Mouse (Mus musculus): ENCODE measurements around the gene Sbk3. TPM values are rescaled to one million over a fixed set of nuclear protein-coding genes. Genes with fewer than 3 reads are reported as not detected.

Sbk3 gene
- polyA plus RNA-seq, 1 experiment from 2014 or later = 0.84 TPM

DNA sequence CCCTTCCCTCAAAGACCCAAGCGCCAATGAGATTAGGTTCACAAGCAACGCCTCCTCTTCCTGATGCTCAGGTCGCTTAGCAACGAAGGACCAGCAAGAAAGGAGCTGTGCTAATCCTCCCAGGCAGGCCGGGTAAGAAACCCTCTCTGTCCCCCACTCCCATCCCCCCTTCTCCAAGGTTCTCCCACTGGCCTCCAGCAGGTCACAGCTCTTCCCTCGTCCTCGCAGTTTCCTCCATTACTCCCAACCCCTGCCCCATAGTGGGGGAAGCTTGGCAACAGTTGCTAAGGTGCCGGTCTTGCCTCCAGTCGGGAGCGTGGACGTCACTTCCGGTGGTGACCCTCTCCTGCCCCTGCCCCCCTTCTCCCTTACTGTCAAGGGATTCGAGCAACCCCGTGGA is 48.5 kb downstream of the Sbk3 start:
- H3K4me1 ChIP-seq (ENCODE audit: control insufficient read depth, insufficient read depth, low read length) = peaks cover 32% of the 10 kb centered on the region
- WGBS = under 1% methylated on average over 14 of the region's 14 CpGs
- 0 out of 2 replicates have a peak, but pooled peaks have one; percentile 5 for ATAC-seq (replicated peaks; ENCODE audit: extremely low read depth, insufficient read depth, low FRiP score)
- no peaks in the 10 kb centered on the region for H3K9me3 ChIP-seq (replicated peaks; ENCODE audit: control insufficient read depth, low read length)
- peak overlapping the region; percentile 80 for H3K4me2 ChIP-seq (ENCODE audit: low read depth, low read length)
- peaks cover 32% of the 10 kb centered on the region for H3K36me3 ChIP-seq (ENCODE audit: control insufficient read depth, insufficient read depth)
- H3K27me3 ChIP-seq (ENCODE audit: control insufficient read depth, insufficient read depth, low read length) = no peaks in the 10 kb centered on the region
- H3K4me3 ChIP-seq (ENCODE audit: low read length) = peak overlapping the region; percentile 47
- H3K9ac ChIP-seq (ENCODE audit: low read length) = peak overlapping the region; percentile 63
- H3K27ac ChIP-seq (ENCODE audit: low read length) = no peak overlapping the region; the same call in 1 of the 2 replicates

DNA sequence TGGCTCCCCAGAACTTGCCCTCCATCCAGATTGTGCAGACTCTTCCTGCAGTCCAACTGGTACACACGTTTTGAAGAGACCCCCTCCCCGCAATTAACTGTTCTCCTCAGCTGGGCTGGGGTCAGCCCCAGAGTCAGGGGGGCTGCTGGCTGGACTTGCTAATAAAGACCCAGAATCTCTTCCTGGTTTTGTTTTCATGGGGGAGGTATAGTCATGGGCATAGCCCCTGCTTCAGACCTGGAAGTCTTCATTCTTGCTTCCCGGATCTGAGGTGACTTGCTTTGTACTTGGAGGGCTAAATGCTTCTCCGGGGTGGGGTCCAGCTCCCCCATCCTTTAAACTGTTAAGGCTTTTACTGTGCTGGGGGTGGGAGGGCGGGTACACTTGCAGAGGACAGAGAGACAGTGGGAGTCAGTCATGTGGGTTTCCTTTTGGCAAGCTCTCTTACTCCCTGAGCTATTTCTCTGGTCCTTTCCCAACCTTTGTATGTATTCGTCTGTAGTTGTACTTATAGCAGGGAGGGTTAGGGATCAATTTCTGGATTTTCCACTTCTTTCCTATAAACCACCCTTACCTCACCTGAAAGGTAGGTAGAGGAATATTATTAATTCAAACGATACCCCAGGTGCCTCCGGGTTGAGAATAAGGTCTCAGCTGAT is 49.0 kb downstream of the Sbk3 start, which contains the start of gene Nat14:
Nat14 (plus strand) TSS at position 205 of the 659 bp plus-strand sequence.
- WGBS = 33% methylated on average over 8 of the region's 8 CpGs
- Histone ChIP-seq H3K4me3 (ENCODE audit: low read length) (peak within 1 kb of the TSS; percentile 47), H3K9me3 (replicated peaks; ENCODE audit: control insufficient read depth, low read length) (no peaks in the 10 kb centered on the region), H3K4me1 (ENCODE audit: control insufficient read depth, insufficient read depth, low read length) (peaks cover 32% of the 10 kb centered on the region), H3K27ac (ENCODE audit: low read length) (peak within 1 kb of the TSS; percentile 72), H3K9ac (ENCODE audit: low read length) (peak within 1 kb of the TSS; percentile 63), H3K27me3 (ENCODE audit: control insufficient read depth, insufficient read depth, low read length) (no peaks in the 10 kb centered on the region), H3K36me3 (ENCODE audit: control insufficient read depth, insufficient read depth) (peaks cover 33% of the 10 kb centered on the region), H3K4me2 (ENCODE audit: low read depth, low read length) (peak within 1 kb of the TSS; percentile 80)
- no peak for ATAC-seq (replicated peaks; ENCODE audit: extremely low read depth, insufficient read depth, low FRiP score)

DNA sequence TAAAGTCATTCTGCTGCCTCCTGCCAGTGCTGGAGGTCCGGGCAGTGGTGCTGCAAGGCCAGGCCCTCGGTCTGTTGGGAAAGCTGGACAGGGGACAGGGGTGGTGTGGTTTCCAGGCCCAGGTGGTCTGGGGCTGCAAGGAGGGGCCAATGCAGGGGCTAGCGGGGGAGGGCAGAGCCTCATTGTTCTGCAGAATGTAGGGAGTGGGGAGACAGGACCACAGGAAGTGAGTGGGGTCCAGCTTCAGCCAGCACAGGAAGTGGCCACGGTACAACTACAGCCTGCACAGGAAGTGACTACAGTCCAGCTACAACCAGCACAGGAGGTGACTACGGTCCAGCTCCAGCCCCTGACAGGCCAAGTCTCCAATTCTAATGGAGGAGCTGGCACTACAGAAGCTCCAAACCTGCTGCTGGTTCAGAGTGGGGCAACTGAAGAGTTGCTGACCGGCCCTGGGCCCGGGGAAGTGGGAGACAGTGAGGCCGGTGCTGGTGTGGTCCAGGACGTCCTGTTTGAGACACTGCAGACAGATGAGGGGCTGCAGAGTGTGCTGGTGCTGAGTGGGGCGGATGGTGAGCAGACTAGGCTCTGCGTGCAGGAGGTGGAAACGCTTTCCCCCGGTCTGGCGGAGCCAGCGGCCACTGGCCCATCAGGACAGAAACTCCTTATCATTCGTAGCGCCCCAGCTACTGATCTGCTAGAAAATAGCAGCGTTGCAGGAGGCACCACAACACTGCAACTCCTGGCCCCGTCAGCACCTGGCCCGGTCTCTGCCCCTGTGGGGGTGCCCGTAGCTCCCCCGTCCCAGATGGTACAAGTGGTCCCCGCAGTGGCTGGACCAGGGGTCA is 49.8 kb downstream of the Sbk3 start:
- Histone ChIP-seq H3K4me1 (ENCODE audit: control insufficient read depth, insufficient read depth, low read length) (peaks cover 38% of the 10 kb centered on the region), H3K27me3 (ENCODE audit: control insufficient read depth, insufficient read depth, low read length) (no peaks in the 10 kb centered on the region), H3K9ac (ENCODE audit: low read length) (peak overlapping the region; percentile 27), H3K36me3 (ENCODE audit: control insufficient read depth, insufficient read depth) (peaks cover 33% of the 10 kb centered on the region), H3K9me3 (replicated peaks; ENCODE audit: control insufficient read depth, low read length) (no peaks in the 10 kb centered on the region), H3K4me3 (ENCODE audit: low read length) (no peak overlapping the region), H3K4me2 (ENCODE audit: low read depth, low read length) (no peak overlapping the region; the same call in 1 of the 2 replicates), H3K27ac (ENCODE audit: low read length) (peak overlapping the region; percentile 72)
- no peak; the same call in 1 of the 2 replicates for ATAC-seq (replicated peaks; ENCODE audit: extremely low read depth, insufficient read depth, low FRiP score)
- WGBS = 36% methylated on average over 23 of the region's 23 CpGs

DNA sequence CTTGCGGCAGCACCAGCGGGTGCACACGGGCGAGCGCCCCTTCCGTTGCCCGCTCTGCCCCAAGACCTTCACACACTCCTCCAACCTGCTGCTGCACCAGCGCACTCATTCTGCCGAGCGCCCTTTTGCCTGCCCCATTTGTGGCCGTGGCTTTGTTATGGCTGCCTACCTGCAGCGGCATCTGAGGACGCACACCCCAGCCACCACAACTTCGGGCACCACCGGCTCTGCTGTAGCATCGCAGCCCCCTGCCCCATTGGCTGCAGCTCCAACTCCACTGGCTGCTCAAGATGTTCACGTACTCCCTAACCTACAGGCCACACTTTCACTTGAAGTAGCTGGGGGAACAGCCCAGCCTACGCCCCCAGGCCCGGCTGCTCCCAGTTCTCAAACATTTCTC is 50.5 kb downstream of the Sbk3 start:
- H3K4me1 ChIP-seq (ENCODE audit: control insufficient read depth, insufficient read depth, low read length) = peaks cover 39% of the 10 kb centered on the region
- peak overlapping the region; percentile 22; the same call in 1 of the 2 replicates for H3K9ac ChIP-seq (ENCODE audit: low read length)
- H3K27me3 ChIP-seq (ENCODE audit: control insufficient read depth, insufficient read depth, low read length) = no peaks in the 10 kb centered on the region
- no peak overlapping the region for H3K4me2 ChIP-seq (ENCODE audit: low read depth, low read length)
- H3K36me3 ChIP-seq (ENCODE audit: control insufficient read depth, insufficient read depth) = peaks cover 33% of the 10 kb centered on the region
- no peak overlapping the region for H3K4me3 ChIP-seq (ENCODE audit: low read length)
- no peaks in the 10 kb centered on the region for H3K9me3 ChIP-seq (replicated peaks; ENCODE audit: control insufficient read depth, low read length)
- peak overlapping the region; percentile 71 for H3K27ac ChIP-seq (ENCODE audit: low read length)
- 88% methylated on average over 19 of the region's 19 CpGs for WGBS
- no peak for ATAC-seq (replicated peaks; ENCODE audit: extremely low read depth, insufficient read depth, low FRiP score)

DNA sequence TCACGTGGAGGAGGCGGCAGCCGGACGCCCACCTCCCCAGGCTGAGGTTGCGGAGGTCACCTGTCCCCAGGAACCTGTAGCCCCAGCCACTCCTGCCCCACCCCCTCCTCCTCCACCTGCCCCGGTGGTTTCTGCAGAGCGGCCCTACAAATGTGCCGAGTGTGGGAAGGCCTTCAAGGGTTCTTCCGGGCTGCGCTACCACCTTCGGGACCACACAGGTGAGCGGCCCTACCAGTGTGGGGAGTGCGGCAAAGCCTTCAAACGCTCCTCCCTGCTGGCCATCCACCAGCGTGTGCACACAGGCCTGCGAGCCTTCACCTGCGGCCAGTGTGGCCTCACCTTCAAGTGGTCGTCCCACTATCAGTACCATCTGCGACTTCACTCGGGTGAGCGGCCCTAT is 51.0 kb downstream of the Sbk3 start:
- Histone ChIP-seq H3K27ac (ENCODE audit: low read length) (no peak overlapping the region), H3K9me3 (replicated peaks; ENCODE audit: control insufficient read depth, low read length) (no peaks in the 10 kb centered on the region), H3K36me3 (ENCODE audit: control insufficient read depth, insufficient read depth) (peaks cover 33% of the 10 kb centered on the region), H3K4me1 (ENCODE audit: control insufficient read depth, insufficient read depth, low read length) (peaks cover 38% of the 10 kb centered on the region), H3K27me3 (ENCODE audit: control insufficient read depth, insufficient read depth, low read length) (no peaks in the 10 kb centered on the region), H3K4me2 (ENCODE audit: low read depth, low read length) (no peak overlapping the region), H3K9ac (ENCODE audit: low read length) (no peak overlapping the region), H3K4me3 (ENCODE audit: low read length) (no peak overlapping the region)
- 83% methylated on average over 21 of the region's 21 CpGs for WGBS
- no peak for ATAC-seq (replicated peaks; ENCODE audit: extremely low read depth, insufficient read depth, low FRiP score)

DNA sequence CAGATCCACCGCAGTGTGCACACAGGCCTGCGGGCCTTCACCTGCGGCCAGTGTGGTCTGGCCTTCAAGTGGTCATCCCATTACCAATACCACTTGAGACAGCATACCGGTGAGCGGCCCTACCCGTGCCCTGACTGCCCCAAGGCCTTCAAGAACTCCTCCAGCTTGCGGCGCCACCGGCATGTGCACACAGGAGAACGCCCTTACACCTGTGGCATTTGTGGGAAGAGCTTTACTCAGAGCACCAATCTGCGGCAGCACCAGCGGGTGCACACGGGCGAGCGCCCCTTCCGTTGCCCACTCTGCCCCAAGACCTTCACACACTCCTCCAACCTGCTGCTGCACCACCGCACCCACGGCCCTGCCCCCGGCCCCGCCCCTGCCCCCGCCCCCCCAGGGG is 51.9 kb downstream of the Sbk3 start:
- Histone ChIP-seq H3K9me3 (replicated peaks; ENCODE audit: control insufficient read depth, low read length) (no peaks in the 10 kb centered on the region), H3K27ac (ENCODE audit: low read length) (no peak overlapping the region), H3K4me2 (ENCODE audit: low read depth, low read length) (no peak overlapping the region), H3K4me1 (ENCODE audit: control insufficient read depth, insufficient read depth, low read length) (peaks cover 33% of the 10 kb centered on the region), H3K36me3 (ENCODE audit: control insufficient read depth, insufficient read depth) (peaks cover 33% of the 10 kb centered on the region), H3K4me3 (ENCODE audit: low read length) (no peak overlapping the region), H3K27me3 (ENCODE audit: control insufficient read depth, insufficient read depth, low read length) (no peaks in the 10 kb centered on the region), H3K9ac (ENCODE audit: low read length) (no peak overlapping the region)
- WGBS = 87% methylated on average over 21 of the region's 21 CpGs
- no peak for ATAC-seq (replicated peaks; ENCODE audit: extremely low read depth, insufficient read depth, low FRiP score)

DNA sequence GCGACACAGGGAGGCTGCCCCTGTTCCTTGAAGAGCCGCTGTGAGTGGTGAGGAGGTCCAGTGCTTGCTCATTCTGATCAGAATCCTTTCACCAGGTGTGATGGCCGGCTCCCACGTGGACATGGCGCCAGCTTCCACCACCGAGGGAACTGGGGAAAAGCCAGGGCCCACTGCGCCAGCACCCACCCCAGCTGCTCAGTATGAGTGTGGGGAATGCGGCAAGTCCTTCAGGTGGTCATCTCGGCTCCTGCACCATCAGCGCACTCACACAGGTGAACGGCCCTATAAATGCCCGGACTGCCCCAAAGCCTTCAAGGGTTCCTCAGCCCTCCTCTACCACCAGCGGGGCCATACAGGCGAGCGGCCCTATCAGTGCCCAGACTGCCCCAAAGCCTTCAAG is 52.3 kb downstream of the Sbk3 start:
- Histone ChIP-seq H3K4me3 (ENCODE audit: low read length) (no peak overlapping the region), H3K9ac (ENCODE audit: low read length) (no peak overlapping the region), H3K27me3 (ENCODE audit: control insufficient read depth, insufficient read depth, low read length) (no peaks in the 10 kb centered on the region), H3K4me1 (ENCODE audit: control insufficient read depth, insufficient read depth, low read length) (peaks cover 29% of the 10 kb centered on the region), H3K4me2 (ENCODE audit: low read depth, low read length) (no peak overlapping the region), H3K36me3 (ENCODE audit: control insufficient read depth, insufficient read depth) (peaks cover 33% of the 10 kb centered on the region), H3K9me3 (replicated peaks; ENCODE audit: control insufficient read depth, low read length) (no peaks in the 10 kb centered on the region), H3K27ac (ENCODE audit: low read length) (no peak overlapping the region)
- ATAC-seq (replicated peaks; ENCODE audit: extremely low read depth, insufficient read depth, low FRiP score) = no peak
- WGBS = 91% methylated on average over 15 of the region's 15 CpGs

DNA sequence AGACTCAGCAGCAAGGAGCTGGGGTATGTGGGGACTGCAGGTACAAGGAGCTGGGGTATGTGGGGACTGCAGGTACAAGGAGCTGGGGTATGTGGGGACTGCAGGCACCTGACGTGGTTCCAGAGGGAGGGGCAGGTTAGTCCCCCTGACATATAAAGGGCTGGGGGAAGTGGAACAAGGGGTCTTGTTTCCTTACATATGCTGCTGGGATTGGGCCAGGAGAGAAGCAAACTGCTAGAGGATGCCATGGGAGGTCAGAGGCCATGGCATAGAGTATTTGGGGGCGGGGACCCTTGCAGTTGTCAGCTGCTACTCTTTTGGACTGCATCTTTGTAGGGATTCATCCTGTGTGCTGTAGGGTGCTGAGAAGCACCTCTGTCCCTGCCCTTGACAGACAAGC is 53.5 kb downstream of the Sbk3 start:
- Histone ChIP-seq H3K9ac (ENCODE audit: low read length) (no peak overlapping the region), H3K4me3 (ENCODE audit: low read length) (no peak overlapping the region), H3K9me3 (replicated peaks; ENCODE audit: control insufficient read depth, low read length) (no peaks in the 10 kb centered on the region), H3K4me1 (ENCODE audit: control insufficient read depth, insufficient read depth, low read length) (peaks cover 18% of the 10 kb centered on the region), H3K36me3 (ENCODE audit: control insufficient read depth, insufficient read depth) (peaks cover 33% of the 10 kb centered on the region), H3K27me3 (ENCODE audit: control insufficient read depth, insufficient read depth, low read length) (no peaks in the 10 kb centered on the region), H3K4me2 (ENCODE audit: low read depth, low read length) (no peak overlapping the region), H3K27ac (ENCODE audit: low read length) (no peak overlapping the region)
- 89% methylated on average over 2 of the region's 2 CpGs for WGBS
- no peak for ATAC-seq (replicated peaks; ENCODE audit: extremely low read depth, insufficient read depth, low FRiP score)

Data from heart, embryonic 16.5 days (tissue).